Mouse (Mus musculus): ENCODE data around the gene Zbtb3. TPM values are rescaled to one million over a fixed set of nuclear protein-coding genes. Genes with fewer than 3 reads are reported as not detected.

The Zbtb3 gene
- polyA plus RNA-seq, 1 experiment from 2014 or later = 6.8 TPM

- no peak for DNase-seq (ENCODE audit: extremely low spot score, low spot score)
- WGBS = 23% methylated on average over 15 of the region's 15 CpGs
- Histone ChIP-seq H3K9me3 (no peaks in the 10 kb centered on the region), H3K27ac (peak overlapping the region; percentile 97), H3K27me3 (ENCODE audit: poor library complexity, severe bottlenecking) (no peaks in the 10 kb centered on the region), H3K4me1 (peaks cover 46% of the 10 kb centered on the region), H3K36me3 (replicated peaks) (peaks cover 57% of the 10 kb centered on the region), H3K4me3 (peak overlapping the region; percentile 61)
Measured at GRCm38 (mm10) chr19:8838041-8838730, 35.8 kb downstream of the Zbtb3 start.

GRCm38 (mm10) chr19:8839103-8839907 is 37.0 kb downstream of the Zbtb3 start, which contains the start of gene Gng3:
Gene Gng3, minus strand, starts transcription at chr19:8839194.
- WGBS = 37% methylated on average over 11 of the region's 11 CpGs
- peak; percentile 52 for DNase-seq (ENCODE audit: extremely low spot score, low spot score)
- H3K4me3 ChIP-seq = peak within 1 kb of the TSS; percentile 61
- H3K4me1 ChIP-seq = peaks cover 46% of the 10 kb centered on the region
- H3K36me3 ChIP-seq (replicated peaks) = peaks cover 50% of the 10 kb centered on the region
- H3K9me3 ChIP-seq = no peaks in the 10 kb centered on the region
- no peaks in the 10 kb centered on the region for H3K27me3 ChIP-seq (ENCODE audit: poor library complexity, severe bottlenecking)
- peak within 1 kb of the TSS; percentile 97 for H3K27ac ChIP-seq

DNA sequence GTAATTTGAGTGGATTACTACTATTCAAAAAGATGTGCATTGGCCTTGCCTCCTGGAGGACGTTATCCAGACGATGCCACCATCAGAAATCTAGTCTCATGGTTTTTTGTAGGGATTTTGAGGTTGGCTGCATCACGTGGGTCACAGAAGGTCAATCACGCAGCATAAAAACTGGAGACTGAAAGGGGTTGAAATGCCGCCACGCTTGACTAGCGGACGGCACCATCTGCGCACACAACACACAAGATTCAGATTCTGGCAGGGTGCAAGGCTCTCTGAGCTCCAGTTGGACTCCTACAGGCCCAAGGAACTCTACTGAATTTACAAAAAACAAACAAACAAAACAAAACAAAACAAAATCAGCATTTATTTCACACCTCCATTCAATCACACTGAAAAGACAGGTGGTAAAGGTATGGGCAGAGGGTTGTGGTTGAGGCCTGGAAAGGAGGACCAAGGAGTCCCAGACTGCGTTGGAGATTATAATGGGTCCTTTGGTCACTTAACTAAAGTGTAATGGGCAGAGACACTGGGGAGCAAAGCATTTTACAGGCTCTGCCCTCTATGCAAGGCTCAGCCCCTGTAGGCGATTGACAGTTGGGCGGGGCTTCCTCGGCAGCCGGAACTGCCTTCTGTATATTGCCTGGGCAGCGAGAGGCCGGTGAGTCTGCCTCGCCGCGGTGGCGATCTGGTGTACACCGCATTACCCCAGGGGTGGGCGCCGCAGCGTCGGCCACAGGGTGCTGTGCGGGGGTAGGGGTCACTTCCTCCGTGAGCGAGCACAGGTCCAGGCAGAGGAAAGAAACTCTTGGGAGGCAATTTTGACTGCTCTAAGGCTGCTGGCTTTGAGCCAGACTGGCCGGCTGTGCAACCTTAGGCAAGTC is 37.8 kb downstream of the Zbtb3 start:
- Histone ChIP-seq H3K36me3 (replicated peaks) (peaks cover 42% of the 10 kb centered on the region), H3K27me3 (ENCODE audit: poor library complexity, severe bottlenecking) (no peaks in the 10 kb centered on the region), H3K9me3 (no peaks in the 10 kb centered on the region), H3K4me3 (peak overlapping the region; percentile 61), H3K4me1 (peaks cover 46% of the 10 kb centered on the region), H3K27ac (peak overlapping the region; percentile 97)
- 19% methylated on average over 29 of the region's 29 CpGs for WGBS
- peak; percentile 54 for DNase-seq (ENCODE audit: extremely low spot score, low spot score)

DNA sequence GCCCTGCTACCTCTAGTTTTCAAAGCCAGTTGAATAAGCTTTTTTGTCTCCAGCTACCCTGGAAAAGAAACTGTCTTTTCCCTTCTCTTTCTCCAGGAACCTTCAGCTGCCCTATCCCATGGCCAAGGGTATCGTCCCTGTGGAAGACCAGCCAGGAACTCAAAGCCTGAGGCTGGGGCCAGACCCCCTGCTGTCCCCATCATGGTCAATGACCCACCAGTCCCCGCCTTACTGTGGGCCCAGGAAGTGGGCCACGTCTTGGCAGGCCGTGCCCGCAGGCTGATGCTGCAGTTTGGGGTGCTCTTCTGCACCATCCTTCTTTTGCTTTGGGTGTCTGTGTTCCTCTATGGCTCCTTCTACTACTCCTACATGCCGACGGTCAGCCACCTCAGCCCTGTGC is 38.7 kb downstream of the Zbtb3 start:
- no peaks in the 10 kb centered on the region for H3K9me3 ChIP-seq
- H3K27me3 ChIP-seq (ENCODE audit: poor library complexity, severe bottlenecking) = no peaks in the 10 kb centered on the region
- peak overlapping the region; percentile 61 for H3K4me3 ChIP-seq
- no peak for DNase-seq (ENCODE audit: extremely low spot score, low spot score)
- 85% methylated on average over 7 of the region's 7 CpGs for WGBS
- no peak overlapping the region for H3K27ac ChIP-seq
- peaks cover 46% of the 10 kb centered on the region for H3K4me1 ChIP-seq
- peaks cover 39% of the 10 kb centered on the region for H3K36me3 ChIP-seq (replicated peaks)

DNA sequence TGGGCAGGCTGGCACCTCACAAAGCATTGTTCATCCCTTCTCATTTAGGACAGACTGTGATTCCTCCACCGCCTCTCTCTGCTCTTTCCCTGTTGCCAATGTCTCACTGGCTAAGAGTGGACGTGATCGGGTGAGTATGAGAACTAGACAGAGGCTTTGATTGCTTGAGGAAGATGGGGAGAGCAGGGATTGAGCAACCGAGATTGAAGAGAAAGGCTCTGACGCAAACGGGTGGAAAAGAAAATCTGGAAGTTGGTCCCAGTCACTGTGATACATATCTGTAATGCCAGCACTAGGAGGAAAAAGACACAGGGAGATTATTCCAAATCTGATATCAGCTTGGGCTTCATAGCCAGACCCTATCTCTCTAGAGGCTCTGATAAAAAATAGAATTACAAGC is 40.6 kb downstream of the Zbtb3 start:
- H3K4me1 ChIP-seq = peaks cover 34% of the 10 kb centered on the region
- no peak overlapping the region for H3K27ac ChIP-seq
- H3K36me3 ChIP-seq (replicated peaks) = peaks cover 50% of the 10 kb centered on the region
- no peak overlapping the region for H3K4me3 ChIP-seq
- no peak for DNase-seq (ENCODE audit: extremely low spot score, low spot score)
- no peaks in the 10 kb centered on the region for H3K9me3 ChIP-seq
- H3K27me3 ChIP-seq (ENCODE audit: poor library complexity, severe bottlenecking) = no peaks in the 10 kb centered on the region
- WGBS = 89% methylated on average over 6 of the region's 6 CpGs

GRCm38 (mm10) chr19:8844371-8845129 is 42.2 kb downstream of the Zbtb3 start:
- Histone ChIP-seq H3K36me3 (replicated peaks) (peaks cover 61% of the 10 kb centered on the region), H3K9me3 (no peaks in the 10 kb centered on the region), H3K27ac (no peak overlapping the region), H3K4me3 (no peak overlapping the region), H3K4me1 (peaks cover 21% of the 10 kb centered on the region), H3K27me3 (ENCODE audit: poor library complexity, severe bottlenecking) (no peaks in the 10 kb centered on the region)
- peak; percentile 66 for DNase-seq (ENCODE audit: extremely low spot score, low spot score)
- WGBS = 66% methylated on average over 5 of the region's 5 CpGs

- WGBS = 82% methylated on average over 5 of the region's 5 CpGs
- H3K4me3 ChIP-seq = no peak overlapping the region
- H3K36me3 ChIP-seq (replicated peaks) = peaks cover 41% of the 10 kb centered on the region
- H3K9me3 ChIP-seq = no peaks in the 10 kb centered on the region
- no peaks in the 10 kb centered on the region for H3K27me3 ChIP-seq (ENCODE audit: poor library complexity, severe bottlenecking)
- no peak overlapping the region for H3K27ac ChIP-seq
- no peak for DNase-seq (ENCODE audit: extremely low spot score, low spot score)
- peaks cover 10% of the 10 kb centered on the region for H3K4me1 ChIP-seq
Measured at GRCm38 (mm10) chr19:8848356-8848755, 46.0 kb downstream of the Zbtb3 start.

- DNase-seq (ENCODE audit: extremely low spot score, low spot score) = no peak
- Histone ChIP-seq H3K4me1 (peaks cover 10% of the 10 kb centered on the region), H3K36me3 (replicated peaks) (peaks cover 37% of the 10 kb centered on the region), H3K27me3 (ENCODE audit: poor library complexity, severe bottlenecking) (no peaks in the 10 kb centered on the region), H3K9me3 (no peaks in the 10 kb centered on the region), H3K4me3 (no peak within 1 kb of the TSS), H3K27ac (peak within 1 kb of the TSS; percentile 20)
- 34% methylated on average over 7 of the region's 7 CpGs for WGBS
Measured at GRCm38 (mm10) chr19:8850402-8850901, 48.1 kb downstream of the Zbtb3 start, which contains the start of gene Lrrn4cl. Gene Lrrn4cl, plus strand, starts transcription at chr19:8850768.

- Histone ChIP-seq H3K27ac (no peak overlapping the region), H3K27me3 (ENCODE audit: poor library complexity, severe bottlenecking) (no peaks in the 10 kb centered on the region), H3K9me3 (no peaks in the 10 kb centered on the region), H3K4me3 (no peak overlapping the region), H3K36me3 (replicated peaks) (peaks cover 25% of the 10 kb centered on the region), H3K4me1 (peaks cover 10% of the 10 kb centered on the region)
- no peak for DNase-seq (ENCODE audit: extremely low spot score, low spot score)
- 54% methylated on average over 7 of the region's 7 CpGs for WGBS
Measured at GRCm38 (mm10) chr19:8851639-8852038, 49.3 kb downstream of the Zbtb3 start.

- H3K27me3 ChIP-seq (ENCODE audit: poor library complexity, severe bottlenecking) = no peaks in the 10 kb centered on the region
- no peak overlapping the region for H3K27ac ChIP-seq
- 65% methylated on average over 10 of the region's 10 CpGs for WGBS
- H3K4me3 ChIP-seq = no peak overlapping the region
- peaks cover 17% of the 10 kb centered on the region for H3K36me3 ChIP-seq (replicated peaks)
- H3K4me1 ChIP-seq = peaks cover 10% of the 10 kb centered on the region
- H3K9me3 ChIP-seq = no peaks in the 10 kb centered on the region
- DNase-seq (ENCODE audit: extremely low spot score, low spot score) = no peak
Measured at GRCm38 (mm10) chr19:8852236-8852928, 50.0 kb downstream of the Zbtb3 start.

DNA sequence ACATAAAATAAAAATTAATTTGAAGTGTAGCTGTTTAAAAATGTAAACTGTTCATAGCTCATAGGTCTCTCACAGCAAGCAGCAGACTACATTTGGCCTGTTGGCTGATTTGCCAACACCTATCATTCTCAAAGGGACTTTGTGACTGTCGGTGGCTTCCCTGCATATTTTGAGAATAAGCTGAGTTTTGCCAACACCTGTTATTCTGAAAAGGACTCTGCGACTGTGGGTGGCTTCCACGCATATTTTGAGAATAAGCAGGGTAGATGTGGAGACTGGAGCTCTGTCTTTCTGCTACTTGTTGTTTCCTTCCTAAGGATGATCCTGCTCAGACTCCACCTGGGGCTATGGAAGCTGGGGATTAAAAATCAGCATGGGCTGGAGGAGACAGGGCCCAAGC is 50.8 kb downstream of the Zbtb3 start:
- H3K27me3 ChIP-seq (ENCODE audit: poor library complexity, severe bottlenecking) = no peaks in the 10 kb centered on the region
- no peak for DNase-seq (ENCODE audit: extremely low spot score, low spot score)
- peaks cover 10% of the 10 kb centered on the region for H3K4me1 ChIP-seq
- H3K4me3 ChIP-seq = no peak overlapping the region
- 91% methylated on average over 3 of the region's 3 CpGs for WGBS
- peaks cover 10% of the 10 kb centered on the region for H3K36me3 ChIP-seq (replicated peaks)
- no peaks in the 10 kb centered on the region for H3K9me3 ChIP-seq
- no peak overlapping the region for H3K27ac ChIP-seq
